Mouse (Mus musculus) midbrain, postnatal 0 days (tissue): ENCODE results near the gene Ap1s1. TPM values are rescaled to one million over a fixed set of nuclear protein-coding genes. Genes with fewer than 3 reads are reported as not detected.

ENCODE experiments used
- ATAC-seq: fragments of 200-750 bp; cut with Nextera tagmentation; 2 replicates; pipeline ENCODE4 v1.8.0; 2017; ENCODE audit warnings: moderate number of reproducible peaks, mild to moderate bottlenecking, moderate TSS enrichment, moderate library complexity; ENCODE audit not compliant: low FRiP score
- DNase-seq: peaks from one replicate; pipeline ENCODE4 v3.0.0-alpha.2; 2015; ENCODE audit warnings: low spot score
- H3K27ac ChIP-seq: fragments of 300-500 bp; sonication (generic); 2 replicates; pipeline ENCODE4 v1.5.1; 2014; ENCODE audit warnings: low read depth, mild to moderate bottlenecking, low read length, mixed read lengths
- H3K27me3 ChIP-seq: fragments of 300-500 bp; sonication (generic); 2 replicates; pipeline ENCODE4 v1.6.1; 2014; ENCODE audit warnings: low read length, control low read depth, mixed read lengths; ENCODE audit not compliant: insufficient read depth
- H3K36me3 ChIP-seq: fragments of 300-500 bp; sonication (generic); 2 replicates; pipeline ENCODE4 v1.6.1; 2014; ENCODE audit warnings: low read length, control low read depth, mixed read lengths; ENCODE audit not compliant: insufficient read depth
- H3K4me1 ChIP-seq: fragments of 300-500 bp; sonication (generic); 2 replicates; pipeline ENCODE4 v1.6.1; 2014; ENCODE audit warnings: mild to moderate bottlenecking, control low read depth, antibody characterized with exemption, low read length, mixed read lengths; ENCODE audit not compliant: insufficient read depth
- H3K4me2 ChIP-seq: fragments of 300-500 bp; sonication (generic); 2 replicates; pipeline ENCODE4 v1.6.1; 2014; ENCODE audit warnings: low read depth, mild to moderate bottlenecking, low read length, mixed read lengths; ENCODE audit not compliant: poor library complexity, severe bottlenecking
- H3K4me3 ChIP-seq: fragments of 300-500 bp; sonication (generic); 2 replicates; pipeline ENCODE4 v1.5.1; 2014; ENCODE audit warnings: low read depth, mild to moderate bottlenecking, low read length, moderate library complexity
- H3K9ac ChIP-seq: fragments of 300-500 bp; sonication (generic); replicated peaks from 2 replicates; pipeline ENCODE4 v1.6.1; 2014; ENCODE audit warnings: mild to moderate bottlenecking, low read length, moderate library complexity, mixed read lengths; ENCODE audit not compliant: poor library complexity, severe bottlenecking
- H3K9me3 ChIP-seq: fragments of 300-500 bp; sonication (generic); 2 replicates; pipeline ENCODE4 v1.6.1; 2016; ENCODE audit warnings: low read length, control low read depth
- CTCF ChIP-seq: IDR thresholded peaks from 2 replicates; pipeline ENCODE4 v1.5.1; 2016; ENCODE audit warnings: antibody characterized with exemption, mild to moderate bottlenecking
- WGBS: fragments of 180-500 bp; shearing (Covaris S2); extraction: QIAGEN DNeasy Blood & Tissue Kit; methylation state at CpG from one replicate; pipeline ENCODE4 v1.1.7; 2014; 5-methylcytosine and 5-hydroxymethylcytosine counted together
- polyA plus RNA-seq: library from polyadenylated mRNA; unstranded; fragments of >200 nt; fragmentation: Nextera tagmentation; extraction: Ambion mirVana; gene quantifications from 2 replicates; pipeline ENCODE4 v1.2.1, GENCODE M21; 2015
- total RNA-seq: library from RNA; depleted of rRNA; stranded (reverse); fragments of >200 nt; gene quantifications from 2 replicates; pipeline ENCODE4 v1.2.3, GENCODE M21; 2014

Gene Ap1s1
- total and polyA plus RNA-seq, 2 experiments from 2014 or later: 144 to 308 TPM

DNA sequence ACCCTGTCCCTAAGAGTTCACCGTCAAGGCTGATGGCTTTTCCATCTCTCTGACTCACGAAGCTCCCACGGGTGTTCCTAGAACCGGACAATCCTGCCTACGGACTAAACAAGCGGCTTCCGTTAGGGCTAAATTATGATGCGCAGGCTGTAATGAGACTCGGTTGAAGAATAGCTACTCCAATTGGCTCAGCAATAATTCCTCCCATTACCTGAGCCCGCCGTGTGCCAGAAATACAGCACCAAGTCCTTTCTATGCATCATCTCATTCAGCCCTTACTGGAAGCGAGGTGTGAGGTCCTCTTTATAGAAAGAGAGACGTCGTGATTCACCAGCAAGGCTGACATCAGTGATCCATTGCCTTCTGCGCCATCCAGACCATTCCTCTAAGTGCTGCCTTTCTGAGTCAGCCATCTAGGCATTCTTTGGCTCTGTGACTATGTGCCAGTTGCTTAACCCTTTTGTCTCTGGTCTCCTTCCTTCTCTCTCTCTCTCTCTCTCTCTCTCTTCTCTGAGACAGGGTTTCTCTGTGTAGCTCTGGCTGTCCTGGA lies 33.5 kb downstream of the Ap1s1 start:
- DNase-seq (no peak), ATAC-seq (no peak)
- no peaks in the 10 kb centered on the region for H3K9me3 ChIP-seq
- H3K4me3 ChIP-seq: no peak overlapping the region
- H3K27ac ChIP-seq: no peak overlapping the region
- no peaks in the 10 kb centered on the region for H3K4me1 ChIP-seq
- H3K36me3 ChIP-seq: no peaks in the 10 kb centered on the region
- no peak for TF ChIP-seq CTCF
- 75% methylated on average over 15 of the region's 15 CpGs for WGBS
- H3K9ac ChIP-seq: no peak overlapping the region
- no peak overlapping the region for H3K4me2 ChIP-seq
- no peaks in the 10 kb centered on the region for H3K27me3 ChIP-seq

DNA sequence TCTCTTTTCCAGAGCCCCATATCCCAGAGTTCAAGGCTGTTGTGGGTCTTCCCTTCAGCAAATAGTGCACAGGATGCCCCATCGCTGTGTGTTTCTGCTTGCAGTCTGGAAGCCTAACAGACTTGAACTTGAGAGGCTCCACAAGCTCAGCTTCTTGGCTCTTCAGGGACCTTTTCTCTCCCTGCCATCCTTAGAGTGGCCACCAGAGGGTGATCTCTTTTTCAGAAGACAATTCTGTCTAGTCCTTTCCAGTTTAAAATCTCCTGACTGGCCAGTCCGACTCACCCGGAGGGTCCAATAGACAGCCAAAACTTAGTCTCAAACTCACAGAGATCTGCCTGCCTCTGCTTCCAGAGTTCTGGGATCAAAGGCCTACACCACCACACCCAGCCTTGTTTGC lies 35.9 kb downstream of the Ap1s1 start:
- TF ChIP-seq CTCF: peak; percentile 74
- no peak overlapping the region for H3K4me2 ChIP-seq
- no peak for ATAC-seq
- H3K27me3 ChIP-seq: no peaks in the 10 kb centered on the region
- peak; percentile 58 for DNase-seq
- no peaks in the 10 kb centered on the region for H3K9me3 ChIP-seq
- H3K9ac ChIP-seq: no peak overlapping the region
- no peak overlapping the region for H3K27ac ChIP-seq
- H3K4me1 ChIP-seq: no peaks in the 10 kb centered on the region
- H3K4me3 ChIP-seq: no peak overlapping the region
- WGBS: 26% methylated on average over 3 of the region's 3 CpGs
- H3K36me3 ChIP-seq: no peaks in the 10 kb centered on the region

DNA sequence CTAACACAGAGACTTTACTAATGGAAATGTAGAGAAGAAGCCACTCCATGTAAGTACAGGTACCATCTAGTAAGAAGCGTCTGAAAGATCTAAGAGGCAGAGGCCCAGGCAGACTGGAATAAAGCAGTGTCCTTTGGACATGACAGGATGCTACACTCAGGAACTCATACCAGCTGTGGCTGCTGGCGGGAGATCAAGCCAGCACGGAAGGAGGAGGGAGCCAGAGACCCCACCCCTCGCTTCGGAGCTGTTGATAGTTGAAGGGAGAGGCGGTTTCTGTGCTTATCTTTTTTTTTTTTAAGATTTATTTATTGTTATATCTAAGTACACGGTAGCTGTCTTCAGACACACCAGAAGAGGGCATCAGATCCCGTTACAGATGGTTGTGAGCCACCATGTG lies 38.7 kb downstream of the Ap1s1 start:
- ATAC-seq (no peak), DNase-seq (no peak)
- H3K4me3 ChIP-seq: no peak overlapping the region
- H3K9ac ChIP-seq: no peak overlapping the region
- H3K4me2 ChIP-seq: no peak overlapping the region
- H3K27me3 ChIP-seq: no peaks in the 10 kb centered on the region
- WGBS: 68% methylated on average over 8 of the region's 8 CpGs
- TF ChIP-seq CTCF: no peak
- no peaks in the 10 kb centered on the region for H3K9me3 ChIP-seq
- no peaks in the 10 kb centered on the region for H3K4me1 ChIP-seq
- no peaks in the 10 kb centered on the region for H3K36me3 ChIP-seq
- no peak overlapping the region for H3K27ac ChIP-seq

DNA sequence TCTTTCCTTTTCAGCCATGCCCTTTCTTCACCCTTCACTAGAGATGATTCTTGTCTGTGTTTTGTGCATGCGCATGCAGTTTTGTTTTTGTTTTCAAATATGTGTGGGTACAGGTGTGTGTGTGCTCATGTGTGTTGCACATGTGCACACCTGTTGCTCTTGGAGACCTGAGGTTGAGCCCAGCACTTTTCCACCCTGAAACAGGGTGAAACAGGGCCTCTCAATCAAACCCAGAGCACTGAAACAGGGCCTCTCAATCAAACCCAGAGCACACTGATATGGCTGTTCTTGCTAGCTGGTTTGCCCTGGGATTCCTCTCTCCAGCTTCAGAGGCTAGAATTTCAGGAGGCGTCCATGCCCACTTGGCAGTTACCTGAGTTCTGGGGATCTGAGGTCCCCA lies 45.3 kb downstream of the Ap1s1 start:
- WGBS: 83% methylated on average over 2 of the region's 2 CpGs
- Histone ChIP-seq H3K9ac (no peak overlapping the region), H3K9me3 (no peaks in the 10 kb centered on the region), H3K27me3 (no peaks in the 10 kb centered on the region), H3K36me3 (peaks cover 9% of the 10 kb centered on the region), H3K4me1 (no peaks in the 10 kb centered on the region), H3K4me3 (no peak overlapping the region), H3K27ac (no peak overlapping the region), H3K4me2 (no peak overlapping the region)
- no peak for TF ChIP-seq CTCF
- DNase-seq (no peak), ATAC-seq (no peak)

DNA sequence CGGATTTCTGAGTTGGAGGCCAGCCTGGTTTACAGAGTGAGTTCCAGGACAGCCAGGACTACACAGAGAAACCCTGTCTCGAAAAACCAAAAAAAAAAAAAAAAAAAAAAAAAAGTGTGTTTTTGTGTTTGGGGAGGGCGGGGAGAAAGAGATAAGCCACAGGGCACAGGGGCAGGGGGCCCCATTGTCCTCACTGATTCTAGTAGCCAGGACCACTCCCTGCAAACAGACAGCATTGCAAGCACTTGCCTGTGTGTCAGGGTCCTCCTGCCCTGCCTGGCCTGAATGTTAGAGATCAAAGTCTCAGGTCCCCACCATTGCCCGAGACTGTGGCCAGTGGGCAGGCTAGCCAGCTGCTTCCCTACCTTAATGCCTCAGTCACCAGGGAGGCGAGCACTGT lies 46.5 kb downstream of the Ap1s1 start:
- no peaks in the 10 kb centered on the region for H3K4me1 ChIP-seq
- peaks cover 21% of the 10 kb centered on the region for H3K36me3 ChIP-seq
- 65% methylated on average over 3 of the region's 5 CpGs for WGBS
- no peak overlapping the region for H3K4me2 ChIP-seq
- no peaks in the 10 kb centered on the region for H3K9me3 ChIP-seq
- H3K27ac ChIP-seq: no peak overlapping the region
- no peak overlapping the region for H3K9ac ChIP-seq
- TF ChIP-seq CTCF: no peak
- DNase-seq (no peak), ATAC-seq (no peak)
- no peak overlapping the region for H3K4me3 ChIP-seq
- no peaks in the 10 kb centered on the region for H3K27me3 ChIP-seq

DNA sequence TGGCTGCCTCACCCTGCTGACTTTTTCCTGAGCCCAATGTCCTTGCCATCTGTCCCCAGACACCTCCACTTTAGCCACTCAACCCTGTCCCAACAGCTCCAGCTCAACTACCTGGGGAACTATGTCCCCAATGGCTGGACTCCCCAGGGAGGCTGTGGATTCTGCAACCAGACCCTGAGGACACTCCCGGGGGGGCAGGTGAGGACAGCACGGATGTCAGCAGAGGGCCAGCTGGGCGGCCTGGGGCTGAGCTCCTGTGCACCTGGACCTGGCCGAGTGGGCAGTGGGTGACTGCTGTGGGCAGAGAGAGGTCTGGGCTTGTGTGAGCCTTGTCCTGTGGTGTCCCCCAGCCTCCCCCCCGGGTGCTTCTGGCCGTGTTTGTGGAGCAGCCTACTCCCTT lies 56.1 kb downstream of the Ap1s1 start:
- H3K9ac ChIP-seq: no peak overlapping the region
- H3K4me3 ChIP-seq: no peak overlapping the region
- H3K27ac ChIP-seq: no peak overlapping the region
- peaks cover 56% of the 10 kb centered on the region for H3K36me3 ChIP-seq
- H3K27me3 ChIP-seq: no peaks in the 10 kb centered on the region
- ATAC-seq: no peak
- H3K9me3 ChIP-seq: no peaks in the 10 kb centered on the region
- WGBS: 97% methylated on average over 6 of the region's 6 CpGs
- peaks cover 10% of the 10 kb centered on the region; the same call in 1 of the 2 replicates for H3K4me1 ChIP-seq
- no peak overlapping the region for H3K4me2 ChIP-seq
- no peak for TF ChIP-seq CTCF
- DNase-seq: no peak
